Mouse (Mus musculus) liver, embryonic 14.5 days (tissue): ENCODE measurements at regions not wholly inside any gene's neighbourhood (a gene's known extent, or its start where the extent isn't known, plus 50 kb on each side); places are given as distances from the start of the nearest gene placed in this dataset.

Experiments
- ATAC-seq: fragments of 200-750 bp; cut with Nextera tagmentation; 2 replicates; pipeline ENCODE4 v1.8.0; 2017; ENCODE audit warnings: moderate number of reproducible peaks, mild to moderate bottlenecking, moderate library complexity; ENCODE audit not compliant: insufficient read depth
- DNase-seq, 3 experiments: peaks; one replicate each; pipeline ENCODE4 v3.0.0-alpha.2; 2012 to 2013; ENCODE audit warnings: low read depth in 3 of 3, low spot score in 3 of 3
- H3K27ac ChIP-seq: fragments of 300-500 bp; sonication (generic); 2 replicates; pipeline ENCODE4 v1.5.1; 2014; ENCODE audit warnings: moderate library complexity, mild to moderate bottlenecking, control low read depth, inconsistent platforms
- H3K27me3 ChIP-seq: fragments of 300-500 bp; sonication (generic); 2 replicates; pipeline ENCODE4 v1.6.1; 2014; ENCODE audit warnings: mild to moderate bottlenecking, low read length, moderate library complexity; ENCODE audit not compliant: control insufficient read depth, insufficient read depth
- H3K36me3 ChIP-seq: fragments of 300-500 bp; sonication (generic); replicated peaks from 2 replicates; pipeline ENCODE4 v1.6.1; 2014; ENCODE audit warnings: low read depth; ENCODE audit not compliant: control insufficient read depth, insufficient read depth
- H3K4me1 ChIP-seq, 2 experiments: fragments of 200-500 bp in 1 of 2; fragments of 300-500 bp in 1 of 2; sonication (generic) in 1 of 2; replicated peaks; 2 replicates each; pipeline ENCODE4 v1.6.1; 2012 to 2014; ENCODE audit warnings: antibody characterized with exemption in 1 of 2, inconsistent platforms in 1 of 2, low read length in 1 of 2; ENCODE audit not compliant: control insufficient read depth in 2 of 2, insufficient read depth in 2 of 2
- H3K4me2 ChIP-seq: fragments of 300-500 bp; sonication (generic); 2 replicates; pipeline ENCODE4 v1.6.1; 2014; ENCODE audit warnings: low read depth, mild to moderate bottlenecking, control low read depth, moderate library complexity
- H3K4me3 ChIP-seq, 2 experiments: fragments of 200-500 bp in 1 of 2; fragments of 300-500 bp in 1 of 2; sonication (generic) in 1 of 2; 2 replicates each; pipeline ENCODE4 v1.5.1; 2012 to 2014; ENCODE audit warnings: low read depth in 2 of 2, low read length in 2 of 2, mild to moderate bottlenecking in 2 of 2, control low read depth in 1 of 2, inconsistent platforms in 1 of 2, moderate library complexity in 1 of 2; ENCODE audit not compliant: insufficient read depth in 1 of 2
- H3K9ac ChIP-seq: fragments of 300-500 bp; sonication (generic); replicated peaks from 2 replicates; pipeline ENCODE4 v1.6.1; 2014; ENCODE audit warnings: mild to moderate bottlenecking, control low read depth, moderate library complexity
- H3K9me3 ChIP-seq: fragments of 300-500 bp; sonication (generic); 2 replicates; pipeline ENCODE4 v1.6.1; 2016; ENCODE audit warnings: low read length, mixed read lengths; ENCODE audit not compliant: control insufficient read depth
- CTCF ChIP-seq: IDR thresholded peaks from 2 replicates; pipeline ENCODE4 v1.5.1; 2016; ENCODE audit warnings: antibody characterized with exemption, low read depth, control low read depth
- EP300 ChIP-seq: IDR thresholded peaks from 2 replicates; pipeline ENCODE4 v1.6.1; 2016; ENCODE audit warnings: antibody characterized with exemption, low read depth
- WGBS: fragments of 180-500 bp; shearing (Covaris S2); extraction: QIAGEN DNeasy Blood & Tissue Kit; methylation state at CpG from one replicate; pipeline ENCODE4 v1.1.7; 2014; ENCODE audit not compliant: insufficient replicate concordance; 5-methylcytosine and 5-hydroxymethylcytosine counted together

DNA sequence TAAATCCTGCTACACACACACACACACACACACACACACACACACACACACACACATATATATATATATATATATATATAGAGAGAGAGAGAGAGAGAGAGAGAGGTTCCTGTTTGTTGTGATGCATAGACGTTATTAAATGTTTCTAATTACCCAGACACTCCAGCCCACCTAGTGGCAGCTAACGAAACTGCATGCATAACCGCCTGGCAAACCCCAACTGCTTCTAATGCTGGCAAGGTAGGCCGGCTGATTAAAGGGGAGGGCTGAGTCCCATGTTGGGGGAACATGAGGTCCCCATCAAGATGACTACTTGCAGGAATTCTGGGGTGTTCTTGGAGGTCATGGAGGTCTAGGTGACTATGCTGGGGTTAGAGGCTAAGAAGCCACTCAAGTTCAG lies 174.1 kb upstream of the Csf3r start:
- WGBS, result 5% methylated on average over 4 of the region's 4 CpGs
- Histone ChIP-seq H3K4me1 (no peaks in the 10 kb centered on the region), H3K27me3 (no peaks in the 10 kb centered on the region), H3K27ac (no peak overlapping the region), H3K9ac (no peak overlapping the region), H3K36me3 (no peaks in the 10 kb centered on the region), H3K4me2 (no peak overlapping the region), H3K9me3 (no peaks in the 10 kb centered on the region), H3K4me3 (no peak overlapping the region)
- no peak for DNase-seq
- peak; percentile 65 for TF ChIP-seq CTCF
- TF ChIP-seq EP300, result no peak
- ATAC-seq, result no peak

DNA sequence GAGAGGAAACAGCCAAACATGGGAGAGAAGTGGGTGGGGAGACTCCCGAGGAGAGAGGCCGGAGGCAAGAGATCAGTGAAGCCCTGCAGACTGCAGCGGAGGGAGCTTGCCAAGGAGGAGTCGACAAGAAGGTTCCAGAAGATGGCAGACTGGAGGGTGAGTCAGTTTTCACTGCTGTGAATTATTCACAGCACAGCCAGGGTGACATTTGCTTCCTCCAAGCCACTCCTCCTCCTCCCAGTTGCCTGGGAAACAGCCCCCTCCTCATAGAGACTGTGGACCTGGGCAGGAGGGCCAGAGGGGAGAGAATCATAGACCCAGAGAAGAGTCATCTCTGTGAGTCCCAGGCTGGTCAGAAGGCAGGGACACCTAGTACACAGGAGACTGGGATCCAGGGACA lies 171.8 kb upstream of the Csf3r start:
- ATAC-seq (no peak), DNase-seq (no peak)
- H3K4me3 ChIP-seq, result no peak overlapping the region
- 0 out of 4 replicates have a peak, but pooled peaks cover 0 to 2% of the 10 kb centered on the region in 2 experiments for H3K4me1 ChIP-seq
- H3K9me3 ChIP-seq, result no peaks in the 10 kb centered on the region
- H3K36me3 ChIP-seq, result no peaks in the 10 kb centered on the region
- WGBS, result 45% methylated on average over 4 of the region's 4 CpGs
- H3K27me3 ChIP-seq, result no peaks in the 10 kb centered on the region
- no peak overlapping the region for H3K9ac ChIP-seq
- H3K27ac ChIP-seq, result no peak overlapping the region
- TF ChIP-seq EP300, result no peak
- TF ChIP-seq CTCF, result no peak
- no peak overlapping the region for H3K4me2 ChIP-seq

- no peak for TF ChIP-seq EP300
- no peak for TF ChIP-seq CTCF
- Histone ChIP-seq H3K9ac (no peak overlapping the region), H3K4me2 (no peak overlapping the region), H3K36me3 (no peaks in the 10 kb centered on the region), H3K27ac (no peak overlapping the region), H3K9me3 (no peaks in the 10 kb centered on the region), H3K27me3 (no peaks in the 10 kb centered on the region), H3K4me1 (0 out of 4 replicates have a peak, but pooled peaks cover 0 to 2% of the 10 kb centered on the region in 2 experiments), H3K4me3 (no peak overlapping the region)
- no peak for ATAC-seq
- WGBS, result 41% methylated on average over 11 of the region's 11 CpGs
- no peak for DNase-seq
These were observed 168.3 kb upstream of the Csf3r start for GRCm38 (mm10) chr4:125855983-125856591.

DNA sequence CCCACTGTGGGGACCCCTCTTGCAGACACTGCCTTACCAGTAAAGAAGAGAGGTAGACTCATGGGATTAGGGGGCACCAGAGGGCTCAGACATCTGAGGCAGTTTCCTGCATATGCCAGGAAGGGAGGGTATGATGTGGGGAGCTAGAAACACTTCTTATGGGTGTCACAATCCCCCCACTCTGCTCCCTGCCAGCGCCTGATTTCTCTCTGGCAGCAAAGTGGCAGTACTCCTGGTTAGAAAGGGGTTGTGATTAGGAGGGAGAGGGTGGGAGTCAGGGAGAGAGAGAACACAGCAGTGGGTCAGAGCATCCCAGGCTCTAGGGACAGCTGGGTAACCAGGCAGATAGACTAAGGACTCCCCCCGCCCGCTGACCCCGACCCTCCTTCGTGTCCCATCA lies 167.6 kb upstream of the Csf3r start:
- H3K4me1 ChIP-seq, result 0 out of 4 replicates have a peak, but pooled peaks cover 0 to 2% of the 10 kb centered on the region in 2 experiments
- TF ChIP-seq CTCF, result no peak
- TF ChIP-seq EP300, result no peak
- no peaks in the 10 kb centered on the region for H3K27me3 ChIP-seq
- no peaks in the 10 kb centered on the region for H3K36me3 ChIP-seq
- 57% methylated on average over 5 of the region's 5 CpGs for WGBS
- H3K9me3 ChIP-seq, result no peaks in the 10 kb centered on the region
- ATAC-seq (no peak), DNase-seq (no peak)
- no peak overlapping the region for H3K27ac ChIP-seq
- no peak overlapping the region for H3K4me3 ChIP-seq
- no peak overlapping the region for H3K4me2 ChIP-seq
- no peak overlapping the region for H3K9ac ChIP-seq

DNA sequence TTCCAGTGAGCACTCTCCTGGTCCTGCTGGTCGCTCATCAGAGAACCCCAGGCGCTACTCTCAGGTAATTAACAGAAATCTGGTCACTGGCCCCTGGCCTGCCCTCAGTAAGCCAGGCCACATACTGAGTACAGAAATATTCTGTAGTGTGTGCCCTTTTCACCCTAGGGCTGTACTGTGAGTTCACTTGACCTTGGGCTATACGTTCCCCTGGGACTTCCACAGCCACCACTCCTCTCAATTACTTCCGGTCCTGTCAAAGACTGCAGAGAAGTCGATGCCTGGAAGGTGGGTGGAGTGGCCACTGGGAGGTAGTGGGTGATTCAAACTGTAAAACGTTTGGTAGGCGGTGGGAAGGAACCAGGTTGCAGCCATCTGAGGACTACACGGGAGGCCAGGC lies 159.3 kb upstream of the Csf3r start:
- Histone ChIP-seq H3K4me2 (no peak overlapping the region), H3K4me1 (no peaks in the 10 kb centered on the region), H3K27ac (no peak overlapping the region), H3K4me3 (no peak overlapping the region), H3K9ac (no peak overlapping the region), H3K9me3 (no peaks in the 10 kb centered on the region), H3K27me3 (no peaks in the 10 kb centered on the region), H3K36me3 (no peaks in the 10 kb centered on the region)
- 21% methylated on average over 8 of the region's 8 CpGs for WGBS
- DNase-seq, result no peak
- TF ChIP-seq EP300 (no peak), CTCF (no peak)
- no peak for ATAC-seq
